Mouse (Mus musculus): ENCODE data around the gene Tmem143.
"Not testable (repeated sequence)": the region's sequence is repeated elsewhere in the genome, so short reads cannot be mapped to it uniquely, and the experiment has no call there.

Gene Tmem143

DNA sequence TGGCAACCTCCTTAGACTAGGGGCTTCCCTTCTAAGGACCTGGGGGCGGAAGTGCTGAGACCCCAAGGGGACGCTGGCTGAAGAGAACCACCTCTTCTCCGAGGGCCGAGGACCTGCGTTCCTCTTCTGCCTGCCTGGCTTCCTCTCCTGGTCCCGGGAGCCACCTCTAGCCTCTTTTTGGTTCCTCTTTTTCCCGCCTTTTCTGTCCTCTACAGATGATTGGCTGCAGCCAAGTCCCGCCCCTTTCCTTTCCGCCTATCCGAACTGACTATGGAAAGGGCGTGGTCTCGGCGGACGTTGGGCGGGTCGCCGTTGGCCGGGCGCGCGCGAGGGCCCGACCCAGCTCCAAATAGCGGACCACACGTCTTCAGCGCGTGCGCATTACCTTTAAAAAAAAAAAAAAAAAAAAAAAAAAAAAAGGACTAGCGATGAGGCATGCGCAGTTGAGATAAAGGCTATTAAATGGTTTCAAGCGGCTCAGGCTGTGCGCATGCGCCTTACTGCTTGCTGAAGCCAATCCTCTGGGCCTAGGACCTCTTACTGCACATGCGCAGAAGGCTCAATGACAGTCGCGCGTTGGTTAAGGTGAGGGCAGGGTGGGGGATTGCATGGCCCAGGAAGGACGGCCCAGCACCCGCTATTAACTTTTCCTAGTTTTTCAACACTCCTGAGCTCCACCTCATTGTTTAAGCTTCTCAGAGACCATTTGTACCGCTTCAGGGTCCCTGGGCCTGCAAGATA is at the start of gene Tmem143, which contains the start of gene Syngr4:
Tmem143 (plus strand) TSS at position 425 of the 741 bp plus-strand sequence.
Syngr4 (minus strand) TSS at position 198 of the 741 bp plus-strand sequence.
- peak; percentile 97 to 98 for DNase-seq (ENCODE audit: low spot score in 2 of 2)

DNA sequence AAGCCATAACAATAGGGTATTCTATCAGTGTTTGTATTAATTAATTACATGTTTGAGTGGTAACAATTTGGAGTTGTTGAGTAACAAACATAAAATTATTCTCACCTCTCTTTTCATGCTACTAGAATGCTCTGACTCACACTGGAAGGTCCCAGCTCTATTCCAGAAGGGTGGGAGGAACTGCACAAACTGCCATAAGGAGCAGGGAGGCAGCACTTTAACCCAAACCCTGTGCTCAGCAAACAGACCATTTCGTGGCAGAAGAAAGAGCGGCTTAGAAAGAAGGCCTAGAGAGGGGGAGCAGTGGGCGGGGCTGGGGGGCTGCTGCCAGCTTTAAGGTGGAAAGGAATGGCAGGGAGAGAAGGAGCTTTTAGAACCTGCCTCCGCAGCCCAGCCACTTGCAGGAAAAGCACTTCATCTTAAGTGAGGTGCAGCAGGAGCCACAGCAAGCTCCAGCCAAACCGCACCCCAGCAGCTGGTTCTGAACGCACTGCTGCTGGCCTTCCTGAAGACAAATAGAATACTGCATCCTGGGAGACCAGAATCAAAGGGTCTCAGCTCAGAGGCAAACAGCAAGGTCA is 48.2 kb upstream of the Tmem143 start:
- DNase-seq (ENCODE audit: low spot score in 2 of 2): no peak

DNA sequence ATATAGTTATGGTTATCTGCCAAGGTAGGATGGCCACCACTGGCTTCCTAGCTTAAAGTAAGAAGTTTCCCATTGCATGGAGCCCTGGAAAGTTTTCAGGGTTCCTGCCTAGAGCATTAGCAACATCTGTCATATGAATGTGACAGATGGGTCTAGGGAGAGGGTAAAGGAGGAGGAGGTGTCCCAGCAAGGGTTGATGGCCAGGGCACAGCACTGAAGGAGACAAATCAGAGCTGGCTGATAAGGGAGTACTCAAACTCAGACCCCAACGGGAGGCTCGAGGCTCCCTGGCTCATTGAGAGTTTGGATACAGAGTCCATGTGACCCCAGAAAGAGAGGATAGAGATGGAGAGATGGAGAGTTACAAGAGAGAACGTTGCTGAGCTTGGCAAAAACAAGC is 46.1 kb upstream of the Tmem143 start:
- no peak for DNase-seq (ENCODE audit: low spot score in 2 of 2)

DNA sequence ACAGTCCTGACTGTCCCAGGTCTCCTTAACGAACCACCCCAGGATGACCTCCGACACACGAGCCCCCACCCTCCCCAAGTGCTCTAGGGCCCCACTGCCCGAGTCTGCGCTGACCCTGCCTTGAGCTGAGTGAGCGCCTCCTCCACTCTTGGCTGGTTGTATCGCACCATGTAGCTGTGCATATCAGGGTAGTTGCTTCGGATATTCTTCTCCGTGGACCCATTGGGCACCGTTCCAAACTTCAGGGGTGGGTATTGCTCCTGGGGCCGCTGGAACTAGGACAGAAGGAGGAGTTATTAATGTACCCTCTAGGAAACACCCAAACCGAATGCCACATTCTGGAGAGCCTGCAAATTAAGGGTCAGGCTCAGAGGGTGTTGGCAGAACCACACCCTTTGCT is 43.7 kb upstream of the Tmem143 start:
- DNase-seq (ENCODE audit: low spot score in 2 of 2): no peak

DNA sequence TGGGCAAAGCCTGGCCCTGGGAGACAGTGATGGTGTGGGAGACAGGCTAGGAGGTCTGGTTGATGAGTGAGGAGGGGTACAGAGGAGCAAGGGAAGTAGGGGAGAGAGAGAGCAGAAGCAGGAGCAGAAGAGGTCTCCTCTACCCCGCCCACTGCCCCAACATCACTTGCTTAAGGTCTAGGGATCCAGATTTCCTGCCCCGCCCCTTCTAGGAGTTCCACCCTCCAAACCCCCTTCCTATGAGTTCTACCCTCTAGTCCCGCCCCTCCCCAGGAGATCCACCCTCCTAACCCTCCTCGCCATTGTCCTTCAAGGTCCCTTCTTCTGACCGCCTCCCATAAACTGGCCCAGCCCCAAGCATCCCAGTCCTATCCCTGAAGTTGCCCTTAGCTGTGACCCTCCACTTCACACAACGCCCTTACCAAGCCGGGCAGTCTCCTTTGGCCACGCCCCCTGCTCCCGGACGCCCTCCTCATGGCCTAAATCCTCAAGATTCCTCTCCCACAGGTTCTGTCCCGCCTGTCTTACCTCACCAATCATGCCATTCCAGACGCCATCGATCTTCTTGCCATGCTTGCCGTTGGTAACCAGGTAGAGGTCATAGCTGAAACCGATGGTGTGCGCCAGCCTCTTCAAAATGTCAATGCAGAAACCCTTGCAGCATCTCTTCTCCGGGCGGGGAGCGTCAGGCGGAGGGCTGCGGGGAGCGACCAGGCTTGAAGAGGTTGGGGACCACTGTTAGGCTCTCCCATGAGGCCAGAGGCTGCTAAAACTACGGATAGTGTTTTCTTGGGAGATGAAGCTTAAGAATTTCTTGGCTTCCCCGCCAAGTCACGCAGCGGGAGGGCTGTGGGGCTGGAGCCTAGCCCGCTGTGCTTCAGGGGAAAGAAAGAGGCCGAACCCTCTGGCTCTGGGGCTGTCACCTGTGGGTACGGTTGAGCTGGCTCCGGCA is 39.5 kb upstream of the Tmem143 start:
- DNase-seq (ENCODE audit: low spot score in 2 of 2): no peak

DNA sequence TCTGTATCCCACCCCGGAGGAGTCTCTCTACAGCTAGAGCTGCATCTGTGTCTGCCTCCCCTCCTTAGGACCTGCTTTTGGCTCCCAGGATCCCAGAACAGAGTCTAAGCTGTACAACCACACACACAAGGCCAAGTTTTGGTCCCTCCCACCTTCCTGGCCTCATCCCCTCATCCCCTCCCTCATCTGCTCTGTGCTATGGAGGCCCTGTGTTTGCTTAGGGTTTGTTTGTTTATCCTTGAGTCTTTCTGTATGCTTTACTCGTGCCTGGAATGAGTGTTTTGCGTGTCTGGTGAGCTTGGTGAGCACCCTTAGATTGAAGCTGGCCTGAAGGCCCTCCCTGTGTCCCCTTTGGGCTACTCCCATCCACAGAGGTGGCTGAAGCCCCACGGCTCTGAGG is 37.7 kb upstream of the Tmem143 start:
- DNase-seq (ENCODE audit: low spot score in 2 of 2): no peak

DNA sequence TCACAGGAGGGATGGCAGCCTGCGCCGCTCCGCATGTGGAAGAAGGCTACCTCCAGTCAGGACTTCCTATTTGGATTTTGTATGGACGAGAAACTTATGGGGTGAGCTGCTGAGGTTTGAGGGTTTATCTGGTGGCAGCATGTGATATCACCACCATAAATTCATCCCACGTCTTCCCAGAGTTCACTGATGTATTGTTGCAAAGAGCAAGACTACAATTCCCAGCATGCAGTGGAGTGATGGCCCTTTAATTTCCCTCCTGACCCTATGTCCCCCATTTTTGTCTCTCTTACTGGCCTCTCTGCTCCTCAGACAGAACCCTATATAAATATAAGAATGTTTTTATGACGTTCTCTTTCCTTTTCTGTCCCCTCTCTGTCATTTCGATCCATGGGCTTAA is 33.9 kb upstream of the Tmem143 start:
- no peak for DNase-seq (ENCODE audit: low spot score in 2 of 2)

DNA sequence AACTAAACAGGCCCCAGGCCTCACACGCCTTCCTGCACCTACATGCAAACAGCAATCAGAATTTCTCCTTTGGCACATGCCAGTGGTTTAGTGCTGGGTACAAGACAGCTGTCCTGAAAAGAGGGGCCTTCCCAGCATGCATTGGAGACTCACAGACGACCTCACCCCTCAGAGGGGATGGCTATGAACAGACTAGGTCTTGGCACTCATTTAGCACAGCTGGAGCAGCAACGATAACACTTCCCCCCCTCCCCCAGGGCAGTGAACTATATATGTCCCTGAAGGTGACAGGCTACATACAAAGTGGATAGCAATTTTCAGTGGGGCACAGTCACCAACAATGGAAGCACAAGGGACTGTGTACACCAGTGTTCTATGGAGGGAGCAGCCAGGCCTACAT is 32.3 kb upstream of the Tmem143 start:
- no peak for DNase-seq (ENCODE audit: low spot score in 2 of 2)

DNA sequence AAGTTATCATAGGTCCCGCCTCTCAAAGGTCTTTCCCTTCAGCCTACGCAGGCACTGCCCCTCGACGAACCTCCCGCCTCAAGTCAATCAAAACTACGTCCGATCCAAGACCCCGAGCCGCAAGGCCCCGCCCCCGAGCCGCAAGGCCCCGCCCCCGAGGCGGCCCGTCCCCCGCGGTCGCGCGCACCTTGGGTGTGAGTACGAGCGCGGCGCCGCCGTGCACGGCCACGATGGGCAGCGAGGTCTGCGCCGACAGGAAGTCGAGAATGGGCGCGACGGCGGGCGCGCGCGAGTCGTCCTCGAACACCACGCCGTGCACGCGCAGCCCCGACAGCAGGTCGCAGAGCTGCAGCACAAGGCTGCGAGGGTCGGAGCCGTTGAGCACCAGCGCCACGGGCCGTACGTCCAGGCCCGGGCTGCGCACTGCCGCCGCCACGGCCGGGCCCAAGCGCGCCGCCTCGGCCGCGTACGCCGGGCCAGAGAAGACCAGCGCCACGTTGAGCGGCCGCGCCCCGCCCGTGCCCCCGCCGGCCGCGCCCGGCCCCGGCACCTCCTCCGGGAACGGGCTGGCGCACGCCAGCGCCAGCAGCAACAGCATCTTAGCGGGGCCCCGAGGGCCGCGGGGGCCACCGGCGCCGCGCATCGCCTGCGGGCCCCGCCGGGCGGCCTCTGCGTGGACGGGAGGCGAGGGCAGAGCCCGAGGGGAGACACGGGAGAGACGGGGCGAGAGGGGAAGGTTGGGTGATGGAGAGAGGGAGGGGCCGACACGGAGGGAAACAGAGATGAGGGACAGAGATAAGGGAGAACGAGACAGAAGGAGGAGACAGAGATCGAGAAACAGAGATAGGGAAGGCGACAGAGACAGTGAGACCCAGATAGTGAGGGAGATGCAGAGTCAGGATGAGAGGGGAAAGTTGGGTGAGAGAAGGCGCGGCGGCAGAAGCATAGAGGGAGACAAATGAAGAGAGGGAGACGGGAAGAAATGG is 30.5 kb upstream of the Tmem143 start:
- peak; percentile 93 to 96 for DNase-seq (ENCODE audit: low spot score in 2 of 2)

DNA sequence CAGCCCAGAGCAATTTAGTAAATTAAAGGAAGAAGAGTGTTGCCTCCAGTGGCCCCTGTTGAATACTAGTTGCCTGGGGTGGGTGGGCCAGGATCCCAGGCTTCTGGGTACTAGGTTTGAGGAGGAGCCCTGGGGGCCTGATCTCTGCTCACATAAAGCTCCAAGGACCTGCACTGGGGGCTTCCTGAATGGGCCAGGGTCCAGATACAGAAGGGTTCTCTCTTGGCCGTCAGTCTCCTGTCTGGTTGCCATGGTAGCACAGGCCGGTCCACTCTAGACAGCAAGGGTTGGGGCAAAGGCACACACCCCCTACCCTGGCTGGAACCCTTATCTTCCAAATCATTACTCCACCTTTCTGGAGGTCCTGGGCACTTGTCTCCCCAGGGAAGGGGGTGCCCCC is 28.9 kb upstream of the Tmem143 start:
- DNase-seq (ENCODE audit: low spot score in 2 of 2): no peak

DNA sequence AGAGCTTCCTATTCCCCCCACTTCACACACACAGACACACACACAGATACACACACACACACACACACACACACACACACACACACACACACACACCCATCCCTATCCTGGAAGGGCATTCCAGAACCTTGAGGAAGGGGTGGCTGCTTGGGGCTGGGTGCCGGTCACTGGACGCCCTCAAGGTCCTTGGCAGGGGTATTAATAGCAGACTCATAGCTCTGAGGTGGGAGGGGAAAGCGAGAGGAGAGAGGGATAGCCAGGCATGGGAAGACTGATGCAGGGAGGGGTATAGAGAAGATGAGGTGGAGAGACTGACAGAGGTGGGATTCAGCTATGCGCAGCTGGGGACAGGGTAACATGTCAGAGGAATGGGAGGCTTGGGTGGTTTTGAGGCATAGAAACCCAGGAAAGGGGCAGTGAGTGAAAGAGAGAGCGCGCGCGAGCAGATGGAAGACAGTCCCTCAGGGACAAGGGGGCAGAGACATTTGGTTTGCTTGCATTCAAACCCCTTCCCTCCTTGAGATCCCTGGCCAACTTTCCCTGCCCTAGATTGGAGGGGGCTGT is 27.6 kb upstream of the Tmem143 start:
- no peak for DNase-seq (ENCODE audit: low spot score in 2 of 2)

DNA sequence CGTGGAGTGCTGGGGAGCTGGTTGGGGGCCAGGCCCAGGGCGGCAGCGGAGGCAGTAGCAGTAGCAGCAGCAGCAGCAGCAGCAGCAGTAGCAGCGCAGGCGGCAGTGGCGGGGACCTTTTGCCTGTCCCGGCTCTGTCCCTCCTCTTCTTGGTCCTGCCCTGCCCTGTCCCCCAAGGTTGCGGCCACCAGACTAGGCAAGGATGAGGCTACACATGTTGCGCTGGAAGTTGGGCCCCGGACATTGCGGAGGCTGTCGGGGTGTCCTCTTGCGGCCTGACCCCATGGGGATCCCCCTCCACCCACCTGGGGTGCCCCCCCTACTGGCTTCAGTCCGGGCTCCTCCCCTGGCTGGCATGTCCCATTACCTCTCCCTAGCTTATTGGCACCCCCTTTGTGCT is 27.0 kb upstream of the Tmem143 start:
- DNase-seq (ENCODE audit: low spot score in 2 of 2): no peak

DNA sequence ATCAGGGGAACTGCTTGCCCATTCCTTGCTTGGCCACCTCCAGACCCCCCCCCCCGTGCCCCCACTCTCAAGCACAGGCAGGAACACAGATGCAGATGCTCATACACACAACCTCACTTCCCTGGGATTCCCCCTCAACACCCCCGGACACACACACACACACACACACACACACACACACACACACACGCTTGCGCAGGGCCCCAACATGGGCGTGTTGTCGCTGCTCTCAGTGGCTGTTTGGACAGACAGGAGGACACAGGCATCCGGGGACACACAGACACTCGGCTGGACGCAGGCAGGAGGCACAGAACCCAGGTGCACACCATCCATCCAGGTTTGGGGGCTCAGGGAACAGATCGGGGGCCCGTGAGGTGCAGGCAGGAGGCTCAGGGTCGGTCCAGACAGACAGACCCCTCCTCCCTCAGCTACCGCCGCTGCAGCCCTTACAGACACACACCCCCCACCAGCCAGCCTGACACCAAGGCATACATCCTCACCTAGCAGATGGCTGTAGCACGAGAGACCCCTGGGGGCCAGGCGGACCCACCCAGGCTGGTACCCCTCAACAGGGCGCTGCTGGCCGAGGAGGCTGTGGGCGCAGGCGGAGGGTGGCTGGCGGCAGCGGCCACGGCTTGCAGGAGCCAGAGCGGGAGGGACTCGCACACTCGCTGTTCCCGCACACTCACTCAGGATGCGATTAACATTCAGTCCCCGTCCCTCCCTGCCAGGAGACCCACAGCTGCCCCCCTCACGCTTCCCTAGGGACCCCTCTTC is 26.3 kb upstream of the Tmem143 start:
- DNase-seq (ENCODE audit: low spot score in 2 of 2): no peak

DNA sequence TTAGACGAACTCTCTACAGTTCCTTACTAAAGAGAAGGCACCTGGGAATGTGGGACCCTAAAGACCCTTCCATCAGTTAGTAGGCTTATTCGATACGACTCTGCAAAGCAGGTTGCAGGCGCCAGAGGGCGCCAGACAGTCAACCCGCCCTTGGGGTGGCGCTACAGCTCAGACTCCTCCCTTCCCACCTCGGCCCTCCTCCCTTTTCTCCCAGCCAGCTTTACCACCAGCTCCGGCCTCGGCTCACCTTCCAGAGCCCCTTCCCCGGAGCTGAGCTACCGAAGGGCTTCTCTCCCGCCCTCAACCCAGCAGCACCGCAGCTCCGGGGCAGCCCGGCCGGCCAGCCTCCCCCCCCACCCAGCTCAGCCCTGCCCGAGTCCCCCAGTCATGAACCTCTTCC is 24.1 kb upstream of the Tmem143 start, which contains the start of gene Kdelr1:
Kdelr1 (plus strand) TSS at position 149 of the 400 bp plus-strand sequence.
- DNase-seq (ENCODE audit: low spot score in 2 of 2): peak; percentile 83 to 89

DNA sequence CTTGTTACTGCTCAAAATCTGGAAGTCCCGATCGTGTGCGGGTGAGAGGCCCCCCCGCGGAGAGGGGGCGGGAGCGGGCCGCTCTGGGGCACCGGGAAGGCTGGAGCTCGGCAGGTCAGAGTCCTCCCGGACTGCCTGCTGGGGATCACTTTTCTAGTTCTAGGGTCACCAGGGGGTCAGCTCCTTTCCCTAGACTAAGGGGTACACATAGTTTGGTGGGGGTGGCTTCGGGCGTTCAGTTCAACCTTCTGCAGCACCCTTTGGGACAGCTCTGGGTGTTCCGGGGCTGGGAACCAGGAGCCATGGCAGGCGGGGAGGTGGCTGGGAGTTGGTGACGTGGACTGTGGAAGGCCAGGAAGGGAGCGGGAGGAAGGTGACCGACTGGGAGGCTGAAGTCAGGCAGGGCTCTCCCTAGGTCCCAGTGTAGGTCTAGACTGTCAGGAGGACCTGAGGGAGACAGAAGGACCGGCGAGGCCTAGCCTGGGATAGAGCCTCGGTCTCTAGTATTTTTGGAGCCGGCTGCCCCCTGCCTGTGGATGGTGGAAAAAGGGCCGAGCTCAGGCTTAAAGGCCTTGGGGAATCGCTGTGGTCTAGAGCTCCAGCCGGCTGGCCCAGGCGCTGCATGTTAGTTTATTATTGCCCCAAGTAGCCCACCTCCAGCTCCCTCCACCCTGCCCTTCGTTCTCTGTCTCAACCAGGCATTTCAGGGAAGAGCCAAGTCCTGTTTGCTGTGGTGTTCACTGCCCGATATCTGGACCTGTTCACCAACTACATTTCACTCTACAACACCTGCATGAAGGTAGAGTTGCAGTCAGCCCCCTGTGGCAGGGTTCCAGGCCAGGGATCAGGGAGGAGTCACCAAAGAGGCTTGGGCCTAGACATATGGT is 23.4 kb upstream of the Tmem143 start:
- DNase-seq (ENCODE audit: low spot score in 2 of 2): peak; percentile 48 to 60

DNA sequence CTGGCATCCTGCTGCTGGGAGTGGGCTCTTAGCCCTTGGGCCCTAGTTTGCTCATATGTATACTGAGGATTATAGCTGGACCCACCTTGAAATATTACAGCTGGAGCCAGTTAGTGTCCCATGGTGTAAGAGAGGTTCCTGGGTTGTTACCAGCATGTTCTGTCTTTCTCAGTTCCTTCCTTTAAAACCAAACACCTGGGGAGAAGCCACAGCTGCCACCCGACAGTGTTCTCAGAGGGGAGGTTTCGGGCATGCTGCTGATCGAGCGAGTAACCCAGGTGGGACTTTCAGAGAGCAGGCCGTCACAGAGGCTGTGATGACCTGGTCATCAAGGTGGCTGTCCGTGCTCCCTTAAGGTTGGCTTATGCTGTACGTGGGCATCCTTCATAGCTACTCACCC is 19.8 kb upstream of the Tmem143 start:
- no peak for DNase-seq (ENCODE audit: low spot score in 2 of 2)

DNA sequence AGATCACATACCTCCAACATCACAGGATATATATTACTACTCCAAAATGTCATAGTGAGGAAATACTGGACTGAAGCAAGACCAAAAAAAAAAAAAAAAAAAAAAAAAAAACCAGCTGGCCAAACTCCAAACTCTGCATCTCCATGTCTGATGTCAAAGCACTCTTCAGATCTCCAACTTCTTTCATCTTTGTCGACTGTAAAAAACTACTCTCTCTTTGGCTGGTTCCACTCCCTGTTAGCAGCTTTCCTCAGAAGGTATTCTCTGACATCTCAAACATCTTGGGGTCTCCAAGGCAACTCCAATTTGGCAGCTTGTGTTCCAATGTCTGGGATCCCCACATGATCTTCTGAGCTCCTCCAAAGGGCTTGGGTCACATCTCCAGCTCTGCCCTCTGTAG is 18.5 kb upstream of the Tmem143 start, which contains the start of gene Grin2d:
Grin2d (minus strand) TSS at position 101 of the 400 bp plus-strand sequence.
- DNase-seq (ENCODE audit: low spot score in 2 of 2): not testable (repeated sequence)

DNA sequence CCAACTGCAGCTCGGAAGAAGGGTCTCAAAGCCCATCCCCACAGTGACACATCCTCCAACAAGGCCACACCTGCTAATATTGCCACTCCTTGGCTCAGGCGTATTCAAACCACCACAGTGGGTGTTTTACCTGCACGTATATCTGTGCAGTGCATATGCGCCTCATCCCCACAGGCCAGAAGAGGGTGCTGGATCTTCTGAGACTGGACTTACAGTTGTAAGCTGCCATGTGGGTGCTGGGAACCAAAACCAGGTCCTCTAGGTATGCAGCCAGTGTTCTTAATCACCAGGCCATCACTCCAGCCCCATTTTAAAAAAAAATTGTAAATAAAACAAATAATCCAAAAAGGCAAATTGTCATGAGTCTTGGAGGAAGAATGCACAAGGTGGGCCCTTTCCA is 16.2 kb upstream of the Tmem143 start:
- no peak for DNase-seq (ENCODE audit: low spot score in 2 of 2)

DNA sequence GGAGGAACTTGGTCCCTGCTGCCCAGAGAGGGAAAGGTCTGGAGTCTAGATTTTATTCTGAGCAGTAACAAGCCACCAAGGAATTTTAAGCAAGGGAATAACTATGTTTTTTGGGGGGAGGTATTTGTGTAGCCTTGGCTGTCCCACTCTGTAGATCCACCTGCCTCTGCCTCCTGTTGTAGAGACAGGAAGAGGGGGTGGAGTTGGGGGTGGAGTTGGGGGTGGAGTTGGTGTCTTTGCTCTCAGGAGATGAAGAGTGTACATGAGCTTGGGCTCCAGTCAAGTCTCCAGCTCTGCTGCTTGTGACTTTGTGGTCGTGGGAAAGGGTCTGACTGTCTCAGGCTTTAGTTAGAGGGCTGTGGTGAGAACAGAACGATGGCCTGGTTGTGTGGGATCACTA is 15.7 kb upstream of the Tmem143 start:
- no peak for DNase-seq (ENCODE audit: low spot score in 2 of 2)
